Mouse (Mus musculus) megakaryocyte progenitor cell, adult 5-6 weeks (primary cell): ENCODE results near the gene Gm34653. TPM values are rescaled to one million over a fixed set of nuclear protein-coding genes. Genes with fewer than 3 reads are reported as not detected.

Experiments
- ATAC-seq: replicated peaks from 2 replicates; pipeline ENCODE4 v1.8.0; 2016; ENCODE audit warnings: mild to moderate bottlenecking, moderate TSS enrichment, inconsistent platforms; ENCODE audit not compliant: poor library complexity
- total RNA-seq, 2 experiments: library from RNA; stranded (forward) in 1 of 2; stranded (reverse) in 1 of 2; fragments of 157-497, 149-512 nt in 1 of 2; fragments of 200-1000 nt in 1 of 2; gene quantifications; 2 replicates each; pipeline versions ENCODE4 v1.2.3 to v1.2.4; 2015 to 2017

Gm34653 gene
- total RNA-seq, 2 experiments from 2014 or later: 0.64 TPM; not detected in 1

DNA sequence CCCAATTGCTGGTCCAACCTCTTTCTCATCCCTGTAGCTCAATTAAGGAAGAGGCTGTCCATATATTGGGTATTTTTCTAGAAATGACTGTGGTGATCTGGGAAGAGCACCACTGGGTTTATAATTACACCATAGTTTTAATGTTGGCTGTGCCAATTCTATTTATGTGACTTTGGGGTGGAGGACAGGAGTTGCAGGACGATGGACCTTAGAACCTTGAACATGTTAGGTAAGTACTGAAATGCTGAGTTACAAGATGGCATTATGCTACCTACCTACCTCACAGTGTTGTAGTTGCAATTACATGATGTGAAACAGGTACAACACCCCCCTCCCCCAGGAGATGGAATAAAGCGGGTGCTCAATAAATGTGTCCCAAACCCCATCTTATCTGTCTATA is 50.0 kb downstream of the Gm34653 start:
- ATAC-seq: no peak

GRCm38 (mm10) chr2:34883190-34883589 is 50.4 kb downstream of the Gm34653 start:
- ATAC-seq: no peak

- no peak for ATAC-seq
These were observed 51.4 kb downstream of the Gm34653 start for GRCm38 (mm10) chr2:34884186-34884585.

Other genes starting within 250 kb of the Gm34653 start
- 45.4 and 56.7 TPM in 2 replicates for gene Gapvd1, start 77.8 kb upstream of the Gm34653 start, total RNA-seq (2015)
- 73.4 and 83.3 TPM in 2 replicates for gene Gapvd1, start 77.8 kb upstream of the Gm34653 start, total RNA-seq (2017)
- 536 and 641 TPM in 2 replicates for gene Hspa5, start 61.0 kb upstream of the Gm34653 start, total RNA-seq (2015)
- gene Hspa5, start 61.0 kb upstream of the Gm34653 start, total RNA-seq (2017): 1,697 and 1,773 TPM in 2 replicates
- 18.1 and 21.7 TPM in 2 replicates for gene Rabepk, start 33.1 kb upstream of the Gm34653 start, total RNA-seq (2015)
- gene Rabepk, start 33.1 kb upstream of the Gm34653 start, total RNA-seq (2017): 40.4 and 52.7 TPM in 2 replicates
- gene Fbxw2, start 6.7 kb upstream of the Gm34653 start, total RNA-seq (2015): 47.7 and 48.8 TPM in 2 replicates
- 49.1 and 54.3 TPM in 2 replicates for gene Fbxw2, start 6.7 kb upstream of the Gm34653 start, total RNA-seq (2017)
- gene Cutal, start 41.4 kb downstream of the Gm34653 start, total RNA-seq (2015): not detected in 2 replicates
- not detected in 2 replicates for gene Cutal, start 41.4 kb downstream of the Gm34653 start, total RNA-seq (2017)
- 81.7 and 88.9 TPM in 2 replicates for gene Psmd5, start 42.0 kb downstream of the Gm34653 start, total RNA-seq (2015)
- gene Psmd5, start 42.0 kb downstream of the Gm34653 start, total RNA-seq (2017): 27.5 and 33.9 TPM in 2 replicates
- 6.9 and 8.8 TPM in 2 replicates for gene Phf19, start 81.0 kb downstream of the Gm34653 start, total RNA-seq (2015)
- 6.5 and 10.0 TPM in 2 replicates for gene Phf19, start 81.0 kb downstream of the Gm34653 start, total RNA-seq (2017)
- 1.3 and 1.4 TPM in 2 replicates for gene Traf1, start 128.8 kb downstream of the Gm34653 start, total RNA-seq (2015)
- 0.61 TPM in 1 of 2 replicates, not detected in the other for gene Traf1, start 128.8 kb downstream of the Gm34653 start, total RNA-seq (2017)
- not detected in 2 replicates for gene Hc, start 228.4 kb downstream of the Gm34653 start, total RNA-seq (2015)
- not detected in 2 replicates for gene Hc, start 228.4 kb downstream of the Gm34653 start, total RNA-seq (2017)